Mouse (Mus musculus) embryonic fibroblast, embryonic 13.5 days (primary cell): ENCODE data around the gene Trabd2b.

Source experiments
- CTCF ChIP-seq: IDR thresholded peaks from 2 replicates; pipeline ENCODE4 v1.5.1; 2011; ENCODE audit warnings: mild to moderate bottlenecking, control low read depth, low read length, moderate library complexity, borderline replicate concordance; ENCODE audit not compliant: insufficient read depth
- POLR2A ChIP-seq: IDR thresholded peaks from 2 replicates; pipeline ENCODE4 v1.6.1; 2011; ENCODE audit warnings: low read depth, mild to moderate bottlenecking, control low read depth, low read length, moderate library complexity

DNA sequence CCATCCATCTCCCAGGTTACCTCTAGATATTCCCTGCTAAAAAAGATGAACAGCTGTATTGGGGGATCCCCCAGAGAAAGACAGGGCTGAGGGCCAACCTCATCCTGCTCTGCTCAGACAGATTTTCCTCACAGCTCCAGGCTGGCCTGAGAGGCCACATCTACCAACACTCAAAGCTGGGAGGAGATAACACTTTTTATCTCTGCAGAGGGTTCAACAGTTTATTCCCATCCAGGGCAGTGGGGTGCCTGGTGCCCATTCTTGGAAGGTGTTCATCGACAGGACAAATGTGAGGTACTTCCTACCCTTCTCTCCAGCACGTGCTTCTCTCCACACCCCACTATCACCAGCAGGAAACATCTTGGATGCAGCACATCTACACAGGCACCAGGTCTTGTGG, 47.6 kb upstream of the Trabd2b start:
- TF ChIP-seq POLR2A, result no peak
- TF ChIP-seq CTCF, result no peak
